Mouse (Mus musculus) embryo, embryonic 10 days (tissue): ENCODE data around the gene Ell.
A peak's percentile ranks its signal among the peaks of the same experiment; 100 is the strongest.

Source experiments
- DNase-seq: peaks from one replicate; pipeline ENCODE4 v3.0.0-alpha.2; 2015; ENCODE audit warnings: low spot score

Gene Ell

DNA sequence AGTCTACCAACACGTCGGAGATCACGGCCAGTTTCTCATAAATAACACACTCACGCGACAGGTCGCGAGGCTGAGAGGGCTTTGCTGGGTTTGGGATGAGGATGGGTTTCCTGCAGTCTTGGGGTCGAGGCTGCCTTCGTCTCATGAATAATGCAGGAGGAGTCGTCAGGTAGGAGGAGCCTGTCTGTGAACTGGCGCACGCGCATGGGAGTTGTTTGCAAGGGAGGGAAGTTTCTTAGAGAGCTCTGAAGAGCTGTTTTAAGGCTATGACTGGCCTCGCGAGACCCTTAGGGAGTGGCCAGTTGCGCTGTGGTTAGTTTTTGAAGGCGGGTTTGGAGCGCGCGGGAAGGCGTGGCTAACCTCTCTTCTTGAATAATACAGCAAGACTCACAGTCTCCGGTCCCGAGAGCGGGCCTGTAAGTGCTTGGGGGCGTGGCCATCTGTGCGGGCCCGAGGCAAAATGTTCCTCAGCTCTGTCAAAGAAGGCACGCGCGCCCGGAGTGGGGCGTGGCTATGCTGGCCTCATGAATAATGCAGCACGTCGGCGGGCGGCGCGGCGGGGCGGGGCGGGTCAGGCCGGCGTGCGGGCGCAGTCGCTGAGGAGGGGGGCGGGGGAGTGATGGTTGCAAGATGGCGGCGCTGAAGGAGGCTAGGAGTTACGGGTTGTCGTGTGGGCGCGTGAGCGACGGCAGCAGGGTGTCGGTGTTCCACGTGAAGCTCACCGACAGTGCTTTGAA lies at the start of gene Ell:
Gene Ell, plus strand, starts transcription at position 381 of the 737 bp plus-strand sequence.
- peak; percentile 99 for DNase-seq

DNA sequence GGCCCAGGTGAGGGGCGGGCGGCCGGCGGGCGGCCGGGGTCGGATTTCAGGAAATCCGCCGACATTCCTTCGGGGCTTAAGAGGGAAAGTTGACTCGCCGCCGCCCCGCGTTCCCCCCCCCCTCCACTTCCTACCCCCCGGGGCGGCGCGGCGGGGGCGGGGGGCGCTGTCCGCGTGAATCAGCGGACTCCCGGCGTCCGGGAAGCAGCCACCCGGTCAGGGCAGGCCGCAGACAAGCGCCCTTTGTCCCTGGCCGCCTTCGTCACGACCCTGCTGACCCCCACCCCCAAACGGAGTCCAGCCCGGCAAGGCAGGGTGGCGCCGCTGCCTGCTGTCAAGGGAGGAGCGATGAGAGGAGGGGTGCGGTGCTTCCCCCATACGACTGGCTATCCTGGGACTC lies 49.7 kb upstream of the Ell start:
- peak; percentile 58 for DNase-seq

DNA sequence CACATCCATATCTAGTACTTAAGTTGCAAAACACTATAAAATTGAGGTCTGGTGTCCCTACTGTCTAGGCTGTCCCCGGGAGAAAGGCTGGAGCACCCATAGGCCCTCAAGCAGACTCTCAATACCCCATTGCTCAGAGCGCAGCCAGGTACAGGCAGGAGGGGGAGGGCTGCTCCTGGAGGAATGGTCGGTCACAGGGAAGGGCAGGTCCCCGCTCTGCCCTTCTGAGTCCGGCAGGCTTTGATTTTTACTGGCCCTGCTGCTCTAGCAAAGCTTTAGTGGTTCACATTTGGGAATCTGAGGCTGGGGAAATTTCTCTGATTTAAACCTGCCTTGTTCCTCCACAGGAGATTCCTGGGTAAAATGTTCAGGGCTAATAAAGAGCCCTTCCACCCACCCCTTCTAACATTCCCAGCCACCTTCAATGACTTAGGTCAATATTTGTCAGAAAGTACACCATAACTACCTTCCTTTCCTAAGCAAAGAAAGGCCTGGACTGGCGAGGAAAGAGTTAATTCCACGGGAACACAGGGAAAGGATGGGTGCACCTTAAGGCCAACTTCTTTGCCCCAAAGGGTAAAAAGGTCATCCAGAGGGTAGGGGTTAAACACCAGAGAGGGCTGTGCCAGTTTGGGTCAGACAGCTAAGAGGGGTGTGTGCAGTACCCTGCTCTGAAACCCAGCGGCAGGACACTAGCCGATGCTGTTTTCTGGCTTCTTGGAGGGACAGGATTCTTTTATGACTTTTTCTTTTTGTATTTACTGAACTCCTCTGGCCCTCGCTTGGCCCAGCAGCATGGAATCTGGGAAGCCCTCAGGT lies 49.0 kb upstream of the Ell start:
- DNase-seq = no peak

DNA sequence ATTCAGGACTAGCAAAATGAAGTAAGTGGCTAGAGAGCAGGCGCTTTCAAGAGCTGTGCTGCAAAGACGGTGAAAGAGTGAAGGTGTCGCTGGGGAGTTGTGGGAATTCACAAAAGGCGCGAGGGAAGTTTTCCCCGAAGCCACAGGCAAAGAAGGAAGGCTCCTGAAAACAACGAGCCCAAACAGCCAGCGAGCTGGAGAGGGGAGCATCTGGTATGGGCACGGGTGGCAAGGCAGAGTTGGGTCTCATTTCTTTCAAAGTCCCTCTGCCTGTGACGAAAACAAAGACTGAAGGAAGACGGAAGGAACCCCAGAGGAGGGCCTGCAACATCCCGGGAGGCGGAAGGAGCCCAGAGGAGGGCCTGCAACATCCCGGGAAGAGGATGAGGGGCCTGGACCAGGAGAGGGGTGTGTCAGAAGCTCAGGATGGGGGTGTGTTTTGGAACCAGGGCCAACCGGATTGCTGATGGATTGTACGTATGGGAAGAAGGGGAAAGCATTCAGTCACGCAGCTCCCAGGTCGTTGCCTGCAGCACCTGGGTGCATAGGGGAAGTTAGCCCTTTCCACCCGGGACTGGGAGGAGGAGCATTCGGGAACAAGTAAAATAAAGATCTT lies 48.3 kb upstream of the Ell start:
- no peak for DNase-seq

DNA sequence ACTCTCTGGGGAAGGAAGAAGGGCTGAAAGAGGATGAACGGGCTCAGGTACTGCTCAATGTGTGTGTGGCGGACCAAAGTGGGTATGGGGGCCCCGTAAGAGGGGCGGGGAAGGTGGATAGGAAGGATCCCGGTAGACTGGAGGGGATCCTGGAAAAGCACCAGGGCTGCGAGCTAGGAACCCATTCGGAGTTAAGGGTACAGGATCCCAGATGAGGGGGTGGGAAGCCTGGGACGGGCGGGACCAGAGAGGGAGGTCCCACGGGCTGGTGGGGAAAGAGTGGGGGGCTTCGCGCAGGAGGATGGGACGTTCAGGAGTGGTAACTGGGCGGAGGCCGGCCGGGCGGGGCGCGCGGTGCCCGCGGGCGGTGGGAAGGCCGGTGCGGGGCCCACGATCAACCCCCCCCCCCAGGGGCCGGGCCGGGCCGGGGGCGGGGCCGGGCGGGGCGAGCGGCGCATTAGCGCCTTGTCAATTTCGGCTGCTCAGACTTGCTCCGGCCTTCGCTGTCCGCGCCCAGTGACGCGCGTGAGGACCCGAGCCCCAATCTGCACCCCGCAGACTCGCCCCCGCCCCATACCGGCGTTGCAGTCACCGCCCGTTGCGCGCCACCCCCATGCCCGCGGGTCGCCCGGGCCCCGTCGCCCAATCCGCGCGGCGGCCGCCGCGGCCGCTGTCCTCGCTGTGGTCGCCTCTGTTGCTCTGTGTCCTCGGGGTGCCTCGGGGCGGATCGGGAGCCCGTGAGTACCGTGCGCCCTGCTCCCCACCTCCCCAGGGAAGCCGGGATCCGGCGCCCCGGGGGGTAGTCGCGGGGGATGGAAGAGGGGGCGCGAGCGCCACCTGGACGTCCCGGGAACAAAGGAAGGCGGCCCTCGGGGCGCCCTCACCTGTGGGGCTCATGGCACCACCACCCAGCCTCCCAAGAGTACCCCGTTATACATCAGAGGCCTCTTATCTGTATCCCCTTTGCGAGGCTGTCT lies 46.3 kb upstream of the Ell start, which contains the start of gene Crlf1:
Gene Crlf1, plus strand, starts transcription at position 495 of the 977 bp plus-strand sequence.
- no peak for DNase-seq

DNA sequence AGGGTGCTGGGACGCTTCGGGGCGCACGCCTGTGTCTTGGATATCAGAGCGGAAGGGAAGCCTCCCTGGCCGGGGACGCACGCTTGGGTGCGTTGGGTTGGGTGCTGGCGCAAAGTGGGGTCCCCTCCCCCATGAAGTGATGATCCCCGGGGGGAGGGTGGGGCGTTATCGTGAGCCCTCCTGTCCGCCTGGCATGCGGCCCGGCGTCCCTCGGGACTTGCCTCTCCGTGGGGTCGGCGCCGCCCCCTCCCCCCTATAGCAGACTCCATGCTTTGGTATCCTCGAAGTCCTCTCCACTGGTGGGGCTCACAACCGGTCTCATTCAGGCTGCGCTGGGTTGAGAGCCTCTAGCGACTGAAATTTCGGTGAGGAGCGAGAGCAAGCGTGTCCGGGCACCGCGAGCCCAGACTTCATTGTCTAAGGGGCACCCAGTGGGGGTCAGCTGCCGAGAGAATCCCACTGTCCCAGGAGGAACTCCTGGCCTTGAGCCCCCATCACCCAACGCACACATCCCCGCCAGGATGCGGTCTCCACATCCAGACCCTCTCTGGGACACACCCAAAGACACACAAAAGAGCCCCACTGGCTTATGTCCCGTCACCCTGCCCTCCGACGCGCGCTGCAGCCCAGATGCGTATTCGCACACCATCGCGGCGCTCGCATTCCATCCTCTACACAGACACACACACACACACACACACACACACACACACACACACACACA lies 45.4 kb upstream of the Ell start:
- no peak for DNase-seq

DNA sequence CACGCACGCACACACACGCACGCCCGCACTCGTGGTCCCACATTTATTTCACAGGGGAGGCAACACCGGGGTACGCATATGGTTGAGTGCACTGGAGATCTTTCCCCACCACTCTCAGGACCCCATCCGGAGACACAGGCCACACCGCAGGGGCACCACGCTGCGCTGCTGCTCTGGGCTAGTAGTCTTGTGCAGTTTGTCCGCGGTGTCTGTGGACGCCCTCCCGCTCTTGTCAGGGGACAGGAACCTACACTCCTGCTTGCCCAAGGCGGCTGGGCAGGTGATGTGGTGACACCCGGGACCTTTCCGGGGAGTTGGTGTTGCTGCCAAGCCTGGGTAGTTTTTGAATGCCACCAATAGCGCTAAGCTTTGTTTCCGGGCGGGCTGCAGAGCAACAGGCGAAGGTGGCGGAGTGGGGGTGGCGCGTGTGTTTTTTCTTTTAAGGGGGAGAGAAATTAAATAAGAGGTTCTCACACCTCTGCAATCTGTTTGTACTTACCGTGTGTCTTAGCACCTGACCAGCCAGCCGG lies 44.8 kb upstream of the Ell start:
- DNase-seq = no peak

DNA sequence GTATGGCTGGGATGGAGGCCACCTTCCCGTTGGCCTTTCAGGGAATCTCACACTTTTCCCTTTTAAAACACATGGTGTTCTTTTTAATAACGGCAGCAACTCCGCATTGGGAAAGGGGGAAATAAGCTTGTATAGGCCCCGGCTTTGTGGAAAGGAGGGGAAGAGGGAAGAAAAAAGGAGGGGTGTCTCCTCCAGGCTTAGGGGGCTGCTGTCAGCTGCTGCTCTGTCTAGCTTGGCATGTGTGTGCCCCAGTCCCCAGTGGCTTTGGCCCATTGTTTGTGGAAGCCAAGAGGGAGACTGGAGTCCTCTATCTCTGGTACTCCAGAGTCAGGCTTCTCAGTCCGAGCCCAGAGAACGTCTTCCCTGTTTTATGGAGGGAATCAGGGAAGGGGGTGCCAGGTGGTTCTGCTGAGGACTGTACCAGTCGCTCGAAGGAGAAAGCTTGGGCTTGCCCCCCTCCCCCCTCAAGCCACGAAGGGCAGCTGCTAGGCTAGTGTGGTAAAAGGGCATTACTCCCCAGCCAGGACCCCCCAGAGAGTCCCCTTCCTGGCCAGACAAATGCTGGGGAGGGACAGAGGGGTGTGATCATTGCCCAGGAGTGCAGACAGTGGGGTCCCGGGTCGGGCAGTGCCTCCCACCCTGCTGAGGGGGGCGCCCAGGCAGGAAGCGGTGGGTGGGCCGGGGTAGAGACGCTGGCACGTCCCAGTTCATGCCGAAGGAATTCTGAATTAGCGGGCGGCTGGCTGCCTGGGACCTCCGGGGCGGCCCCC lies 44.1 kb upstream of the Ell start:
- no peak for DNase-seq

DNA sequence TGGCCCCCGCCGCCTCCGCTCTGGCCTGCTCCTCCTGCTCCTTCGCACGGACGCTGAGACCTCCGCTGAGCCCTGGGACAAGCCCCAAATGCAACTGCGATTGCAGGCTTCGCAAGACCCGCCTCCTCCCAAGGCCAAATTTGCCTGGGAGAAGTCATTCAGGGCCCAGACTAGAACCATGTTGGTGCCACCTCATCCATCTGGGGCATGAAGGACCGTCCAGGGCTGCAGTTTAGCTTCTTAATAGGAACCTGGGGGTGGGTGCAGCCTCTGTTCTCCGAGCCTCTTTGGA lies 43.5 kb upstream of the Ell start:
- no peak for DNase-seq

DNA sequence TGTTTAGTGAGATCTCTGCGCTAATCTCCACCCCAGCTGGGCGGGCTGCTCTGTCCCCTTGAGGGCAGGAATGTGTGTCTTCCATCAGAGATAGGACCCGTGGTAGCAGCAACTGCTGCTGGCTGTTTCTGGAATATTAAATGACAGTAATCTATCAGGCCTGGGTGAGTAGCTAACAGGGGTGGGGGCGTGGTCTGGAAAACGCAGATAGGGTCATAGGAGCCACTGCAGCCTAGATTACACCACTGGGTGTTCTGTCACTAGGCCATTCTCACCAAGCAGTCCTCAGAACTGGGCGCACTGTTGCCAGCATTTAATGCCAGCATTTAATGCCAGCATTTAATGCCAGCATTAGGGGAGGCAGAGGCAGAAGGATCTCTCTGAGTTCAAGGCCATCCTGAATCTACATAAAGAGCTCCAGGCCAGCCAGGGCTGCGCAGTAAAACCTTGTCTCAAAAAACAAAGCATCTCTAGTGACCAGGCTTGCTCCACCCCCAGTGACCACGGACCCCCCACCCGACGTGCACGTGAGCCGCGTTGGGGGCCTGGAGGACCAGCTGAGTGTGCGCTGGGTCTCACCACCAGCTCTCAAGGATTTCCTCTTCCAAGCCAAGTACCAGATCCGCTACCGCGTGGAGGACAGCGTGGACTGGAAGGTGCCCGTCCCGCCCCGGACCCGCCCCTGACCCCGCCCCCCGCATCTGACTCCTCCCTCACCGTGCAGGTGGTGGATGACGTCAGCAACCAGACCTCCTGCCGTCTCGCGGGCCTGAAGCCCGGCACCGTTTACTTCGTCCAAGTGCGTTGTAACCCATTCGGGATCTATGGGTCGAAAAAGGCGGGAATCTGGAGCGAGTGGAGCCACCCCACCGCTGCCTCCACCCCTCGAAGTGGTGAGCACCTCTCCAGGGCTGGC lies 38.6 kb upstream of the Ell start:
- DNase-seq = no peak

DNA sequence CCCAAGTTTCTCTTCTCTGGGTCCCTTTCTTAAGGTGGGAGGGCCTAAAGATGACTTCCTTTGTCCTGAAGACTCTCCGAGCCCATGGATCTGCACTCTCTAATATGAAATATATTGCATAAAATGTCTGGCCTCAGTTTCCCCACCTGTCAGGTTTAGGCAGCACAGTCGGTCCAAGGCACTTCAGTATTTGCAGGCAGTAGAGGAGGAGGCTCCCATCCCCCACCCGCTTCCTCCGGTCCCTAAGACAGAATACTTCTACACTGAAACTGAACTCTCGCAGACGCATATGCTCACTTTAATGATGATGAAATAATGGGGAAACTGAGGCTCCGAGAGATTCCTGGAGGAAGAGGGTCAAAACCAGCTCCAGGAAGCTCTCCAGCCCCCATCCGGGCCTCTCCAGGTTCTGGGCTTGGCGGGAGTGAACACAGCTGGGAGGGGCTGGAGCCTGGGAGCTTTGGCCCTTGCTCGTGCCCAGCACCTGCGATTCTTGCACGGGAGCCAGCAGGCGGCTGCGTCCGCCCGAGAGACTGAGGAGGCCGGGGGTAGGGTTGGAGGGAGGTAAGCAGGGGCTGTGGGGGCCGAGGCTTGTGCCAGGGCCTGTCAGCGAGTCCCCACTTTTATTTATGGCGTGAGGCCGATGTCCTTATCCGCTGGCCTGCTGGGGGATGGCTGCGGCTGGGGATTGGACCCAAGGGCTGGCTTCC lies 37.3 kb upstream of the Ell start:
- DNase-seq = no peak

DNA sequence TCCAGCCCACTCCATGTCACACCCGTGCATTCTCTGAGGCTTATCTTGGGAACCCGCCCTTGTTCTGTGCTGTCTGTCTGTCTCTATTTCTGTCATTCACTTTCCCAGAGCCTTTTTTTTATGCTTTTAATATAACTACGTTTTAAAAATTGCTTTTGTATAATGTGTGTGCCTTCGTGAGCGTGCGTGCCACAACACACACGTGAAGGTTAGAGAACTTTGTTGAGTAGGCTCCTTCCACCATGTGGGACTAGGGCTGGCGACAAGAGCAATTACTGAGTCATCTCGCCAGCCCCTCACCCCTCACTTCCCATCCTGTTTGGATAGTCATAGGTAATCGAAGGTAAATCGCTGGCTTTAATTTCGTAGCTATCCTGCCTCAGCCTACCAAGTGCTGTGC lies 36.7 kb upstream of the Ell start:
- no peak for DNase-seq

DNA sequence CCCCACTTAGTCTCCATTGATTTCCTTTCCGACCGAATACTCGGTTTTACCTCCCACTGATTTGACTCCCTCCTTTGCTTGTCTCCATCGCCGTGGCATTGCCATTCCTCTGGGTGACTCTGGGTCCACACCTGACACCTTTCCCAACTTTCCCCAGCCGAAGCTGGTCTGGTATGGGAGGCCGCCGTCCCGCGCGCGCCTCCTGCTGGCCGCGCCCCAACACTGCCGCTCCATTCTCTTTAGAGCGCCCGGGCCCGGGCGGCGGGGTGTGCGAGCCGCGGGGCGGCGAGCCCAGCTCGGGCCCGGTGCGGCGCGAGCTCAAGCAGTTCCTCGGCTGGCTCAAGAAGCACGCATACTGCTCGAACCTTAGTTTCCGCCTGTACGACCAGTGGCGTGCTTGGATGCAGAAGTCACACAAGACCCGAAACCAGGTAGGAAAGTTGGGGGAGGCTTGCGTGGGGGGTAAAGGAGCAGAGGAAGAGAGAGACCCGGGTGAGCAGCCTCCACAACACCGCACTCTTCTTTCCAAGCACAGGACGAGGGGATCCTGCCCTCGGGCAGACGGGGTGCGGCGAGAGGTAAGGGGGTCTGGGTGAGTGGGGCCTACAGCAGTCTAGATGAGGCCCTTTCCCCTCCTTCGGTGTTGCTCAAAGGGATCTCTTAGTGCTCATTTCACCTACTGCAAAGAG lies 36.1 kb upstream of the Ell start:
- DNase-seq = peak; percentile 75

DNA sequence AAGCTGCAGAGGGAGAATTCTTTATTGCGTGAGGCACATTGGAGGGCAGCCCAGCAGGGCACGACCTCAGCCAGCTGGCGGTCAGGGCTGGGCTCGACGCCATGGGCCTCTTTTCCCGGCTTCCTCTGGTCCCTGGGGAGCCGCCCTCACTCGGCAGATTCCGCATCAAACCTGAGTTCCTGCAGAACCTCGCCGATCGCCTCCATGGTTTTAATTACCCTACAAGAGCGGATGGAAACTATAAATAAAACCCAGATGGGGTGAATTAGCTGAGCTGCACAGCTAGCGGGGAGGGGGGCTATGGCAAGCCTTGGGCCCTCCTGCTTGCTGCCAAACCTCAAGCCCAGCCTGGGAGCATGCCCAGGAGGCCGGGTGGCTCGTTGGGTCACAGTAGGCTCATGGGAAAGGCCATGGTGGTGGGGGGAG lies 35.0 kb upstream of the Ell start:
- DNase-seq = peak; percentile 62

DNA sequence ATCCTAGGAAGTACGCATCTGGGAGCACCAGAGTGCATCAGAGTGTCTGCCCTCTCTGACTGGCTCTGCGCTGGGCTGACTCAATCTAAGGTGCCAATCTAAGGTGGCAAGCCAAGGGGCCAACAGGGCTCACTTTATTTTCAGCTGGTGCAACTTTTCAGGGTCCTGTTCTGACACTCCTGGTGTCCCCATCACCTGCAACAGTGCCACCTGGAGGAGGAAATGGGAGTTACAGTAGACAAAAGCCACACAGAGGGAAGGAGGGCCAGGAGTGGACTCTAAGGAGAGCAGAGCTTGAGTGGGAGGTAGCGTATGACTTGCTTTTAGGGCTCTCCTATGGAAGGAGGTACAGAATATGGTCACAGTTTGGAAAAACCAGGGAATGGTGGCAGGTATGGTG lies 34.4 kb upstream of the Ell start:
- peak; percentile 81 for DNase-seq

DNA sequence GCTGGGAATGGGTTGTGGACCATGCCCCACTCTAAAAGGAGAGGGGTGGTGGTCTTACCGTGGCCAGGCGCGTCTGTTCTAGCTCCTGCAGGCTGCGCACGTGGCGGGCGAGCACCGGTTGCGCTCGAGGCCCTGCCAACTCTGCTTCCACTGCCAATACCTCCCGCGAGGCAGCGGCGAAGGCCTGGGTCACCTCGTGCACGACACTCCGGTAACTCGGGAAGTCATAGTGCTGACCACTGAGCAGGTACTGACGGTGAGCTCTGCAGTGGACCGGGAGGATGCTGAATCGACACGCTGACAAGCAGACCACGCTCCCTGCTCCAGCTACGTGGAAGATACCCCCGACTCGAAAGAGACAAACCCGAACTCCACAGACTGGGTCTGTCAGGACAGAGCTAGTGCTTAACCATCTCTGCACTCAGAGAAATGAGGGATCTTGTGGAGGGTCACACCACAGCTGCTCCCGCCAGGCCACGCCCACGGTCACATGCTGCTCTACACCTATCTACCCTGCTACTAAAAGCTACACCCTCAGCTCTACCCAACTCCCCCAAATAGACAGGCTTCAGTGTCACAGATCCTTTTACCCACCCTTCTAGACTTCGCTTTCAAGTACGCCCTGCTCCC lies 33.4 kb upstream of the Ell start:
- DNase-seq = no peak

DNA sequence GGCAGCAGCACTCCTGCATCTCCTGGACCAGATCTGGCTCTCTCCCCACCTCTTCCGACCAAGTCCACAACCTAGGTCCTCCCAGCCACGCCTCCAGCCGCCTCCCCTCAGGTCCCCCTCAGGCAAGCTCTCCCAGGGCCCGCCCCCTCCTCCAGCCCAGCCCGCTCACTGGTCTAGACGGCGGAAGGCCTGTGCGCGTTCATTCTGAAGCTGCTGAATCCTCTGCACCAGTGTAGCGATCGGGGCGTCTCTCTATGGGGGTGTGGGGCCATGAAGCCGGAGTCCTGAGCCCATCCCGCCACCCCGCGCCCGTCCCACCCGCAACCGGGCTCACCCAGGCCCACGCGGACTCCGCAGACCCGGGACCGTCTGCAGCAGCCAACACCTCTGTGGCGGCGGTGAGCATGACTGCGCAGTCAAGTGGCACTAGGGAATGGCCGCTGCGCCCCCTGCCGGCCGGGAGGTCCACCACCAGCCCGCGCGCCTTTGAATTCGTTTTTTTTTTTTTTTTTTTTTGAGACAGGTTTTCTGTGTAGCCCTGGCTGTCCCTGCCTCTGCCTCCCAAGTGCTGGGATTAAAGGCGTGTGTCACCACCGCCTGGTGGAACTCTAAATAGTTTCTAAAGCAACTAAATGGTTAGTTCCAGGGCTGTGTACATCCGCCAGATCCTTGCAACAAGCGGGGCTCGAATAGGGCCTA lies 32.8 kb upstream of the Ell start, which contains the start of gene Rex1bd:
Gene Rex1bd, minus strand, starts transcription at position 425 of the 699 bp plus-strand sequence.
- peak; percentile 96 for DNase-seq
